Mouse (Mus musculus) hindbrain, embryonic 16.5 days (tissue): ENCODE results near the gene Isoc2a. TPM values are rescaled to one million over a fixed set of nuclear protein-coding genes. Genes with fewer than 3 reads are reported as not detected.
A peak's percentile ranks its signal among the peaks of the same experiment; 100 is the strongest.

Source experiments
- ATAC-seq: fragments of 200-750 bp; cut with Nextera tagmentation; 2 replicates; pipeline ENCODE4 v1.8.0; 2017; ENCODE audit warnings: moderate TSS enrichment, moderate library complexity
- H3K27ac ChIP-seq: fragments of 300-500 bp; sonication (generic); 2 replicates; pipeline ENCODE4 v1.5.1; 2014; ENCODE audit warnings: low read depth, mild to moderate bottlenecking, control low read depth, low read length, moderate library complexity
- H3K27me3 ChIP-seq: fragments of 300-500 bp; sonication (generic); replicated peaks from 2 replicates; pipeline ENCODE4 v1.6.1; 2014; ENCODE audit warnings: low read length; ENCODE audit not compliant: control insufficient read depth, insufficient read depth
- H3K36me3 ChIP-seq: fragments of 300-500 bp; sonication (generic); 2 replicates; pipeline ENCODE4 v1.6.1; 2014; ENCODE audit warnings: mild to moderate bottlenecking, low read length, moderate library complexity, mixed read lengths; ENCODE audit not compliant: control insufficient read depth, insufficient read depth
- H3K4me1 ChIP-seq: fragments of 300-500 bp; sonication (generic); 2 replicates; pipeline ENCODE4 v1.6.1; 2014; ENCODE audit warnings: low read depth, low read length; ENCODE audit not compliant: control insufficient read depth, insufficient read depth
- H3K4me2 ChIP-seq: fragments of 300-500 bp; sonication (generic); 2 replicates; pipeline ENCODE4 v1.6.1; 2014; ENCODE audit warnings: mild to moderate bottlenecking, low read length, control low read depth, moderate library complexity
- H3K4me3 ChIP-seq: fragments of 300-500 bp; sonication (generic); 2 replicates; pipeline ENCODE4 v1.5.1; 2014; ENCODE audit warnings: mild to moderate bottlenecking, low read length, control low read depth, moderate library complexity
- H3K9ac ChIP-seq: fragments of 300-500 bp; sonication (generic); 2 replicates; pipeline ENCODE4 v1.6.1; 2014; ENCODE audit warnings: low read depth, mild to moderate bottlenecking, control low read depth, low read length, moderate library complexity
- H3K9me3 ChIP-seq: fragments of 300-500 bp; sonication (generic); 2 replicates; pipeline ENCODE4 v1.6.1; 2014; ENCODE audit warnings: mild to moderate bottlenecking, low read length, moderate library complexity; ENCODE audit not compliant: control insufficient read depth
- WGBS: fragments of 180-500 bp; shearing (Covaris S2); extraction: QIAGEN DNeasy Blood & Tissue Kit; methylation state at CpG from one replicate; pipeline ENCODE4 v1.1.7; 2014; 5-methylcytosine and 5-hydroxymethylcytosine counted together
- polyA plus RNA-seq: library from polyadenylated mRNA; unstranded; fragments of >200 nt; fragmentation: Nextera tagmentation; extraction: Ambion mirVana; gene quantifications from 2 replicates; pipeline ENCODE4 v1.2.1, GENCODE M21; 2015

The Isoc2a gene
- polyA plus RNA-seq, 1 experiment from 2014 or later: 0.93 TPM

DNA sequence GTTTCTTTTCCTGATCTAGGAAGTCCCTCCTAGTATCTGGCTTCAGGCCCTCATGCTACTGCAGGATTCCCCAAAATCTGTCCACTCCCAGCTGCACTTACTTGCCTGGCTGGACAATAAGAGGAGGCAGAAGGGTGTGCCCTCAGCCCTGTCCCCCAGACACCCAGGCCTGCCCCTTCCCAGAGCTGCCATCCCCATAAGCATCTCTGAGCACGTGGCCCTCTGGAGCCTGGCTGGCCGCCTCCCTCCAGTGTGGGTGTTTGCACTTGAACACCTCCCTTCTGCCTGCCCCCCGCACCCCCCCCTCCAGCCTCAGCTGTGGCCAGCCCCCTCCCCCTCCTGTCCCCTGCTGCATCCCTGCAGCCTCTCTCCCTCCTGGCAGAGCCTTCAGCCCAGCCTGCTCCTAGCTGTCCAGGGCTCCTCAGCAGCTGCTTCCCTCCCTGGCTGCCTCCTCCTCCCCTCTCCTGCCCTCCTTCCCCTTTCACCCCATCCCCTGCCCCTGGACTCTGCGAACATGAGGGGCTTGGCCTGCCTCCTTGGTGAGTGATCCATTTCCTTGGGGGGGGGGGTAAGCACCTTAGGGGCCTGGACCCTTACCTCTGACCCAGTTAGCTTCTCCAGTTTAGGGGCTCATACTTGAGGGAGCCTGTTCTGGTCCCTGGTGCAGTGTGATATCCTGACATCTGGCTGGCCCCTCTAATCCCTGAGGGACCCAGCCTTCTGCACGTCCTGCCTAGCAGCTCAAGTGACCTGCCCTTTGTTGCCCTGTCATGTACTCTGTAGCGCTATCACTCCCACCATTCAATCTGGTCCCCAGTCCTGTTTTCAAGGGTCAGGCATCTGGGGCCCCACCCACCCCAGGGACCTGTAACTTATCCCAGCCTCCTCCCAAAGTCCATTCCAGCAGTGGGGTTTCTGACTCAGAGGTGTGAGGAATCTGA, 48.8 kb downstream of the Isoc2a start, which contains the start of gene Ssc5d:
Ssc5d (plus strand) TSS at position 345 of the 941 bp plus-strand sequence.
- no peak for ATAC-seq
- Histone ChIP-seq H3K4me3 (no peak within 1 kb of the TSS), H3K36me3 (peaks cover 3% of the 10 kb centered on the region), H3K27ac (peak within 1 kb of the TSS; percentile 94), H3K4me1 (peaks cover 38% of the 10 kb centered on the region), H3K9me3 (no peaks in the 10 kb centered on the region), H3K9ac (peak within 1 kb of the TSS; percentile 38; the same call in 1 of the 2 replicates), H3K4me2 (peak within 1 kb of the TSS; percentile 85), H3K27me3 (no peaks in the 10 kb centered on the region)
- 5% methylated on average over 6 of the region's 6 CpGs for WGBS

DNA sequence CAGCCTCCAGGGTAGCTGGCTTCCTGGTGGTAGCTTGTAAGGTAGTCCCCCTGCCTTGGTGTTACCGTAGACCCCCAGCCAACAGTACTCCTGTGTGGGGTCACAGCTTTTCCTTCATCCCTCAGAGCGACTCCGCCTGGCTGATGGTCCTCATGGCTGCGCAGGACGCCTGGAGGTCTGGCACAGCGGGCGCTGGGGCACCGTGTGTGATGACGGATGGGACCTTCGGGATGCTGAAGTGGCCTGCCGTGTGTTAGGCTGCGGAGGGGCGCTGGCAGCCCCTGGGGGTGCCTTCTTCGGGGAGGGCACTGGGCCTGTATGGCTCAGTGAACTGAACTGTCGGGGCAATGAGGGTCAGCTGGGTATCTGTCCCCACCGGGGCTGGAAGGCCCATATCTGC, 49.9 kb downstream of the Isoc2a start:
- H3K27ac ChIP-seq: no peak overlapping the region
- no peak for ATAC-seq
- peaks cover 30% of the 10 kb centered on the region for H3K4me1 ChIP-seq
- H3K27me3 ChIP-seq: no peaks in the 10 kb centered on the region
- no peaks in the 10 kb centered on the region for H3K36me3 ChIP-seq
- H3K4me2 ChIP-seq: no peak overlapping the region
- H3K9ac ChIP-seq: no peak overlapping the region
- 58% methylated on average over 16 of the region's 16 CpGs for WGBS
- no peak overlapping the region for H3K4me3 ChIP-seq
- no peaks in the 10 kb centered on the region for H3K9me3 ChIP-seq

DNA sequence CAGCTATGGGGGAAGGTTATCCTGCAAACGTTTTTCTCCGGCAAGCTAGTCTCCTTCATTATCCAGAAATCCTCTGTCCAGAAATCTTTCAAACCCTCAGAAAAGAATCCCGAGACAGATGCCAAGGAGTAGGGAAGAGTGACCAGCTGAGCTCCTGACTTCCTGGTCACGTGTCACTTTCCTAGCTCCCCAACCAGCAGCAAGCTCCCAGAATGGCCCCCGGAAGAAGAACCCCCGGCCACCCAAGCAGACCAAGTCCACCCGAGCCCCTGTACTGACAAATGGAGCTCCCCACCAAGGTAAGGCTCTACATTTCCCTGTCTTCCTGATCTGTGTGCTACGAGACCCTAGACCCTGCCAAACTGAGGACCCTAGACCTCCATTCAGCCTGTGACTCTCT, 50.8 kb downstream of the Isoc2a start:
- no peak for ATAC-seq
- Histone ChIP-seq H3K9me3 (no peaks in the 10 kb centered on the region), H3K9ac (no peak overlapping the region), H3K27me3 (no peaks in the 10 kb centered on the region), H3K4me2 (no peak overlapping the region), H3K4me3 (no peak overlapping the region), H3K4me1 (peaks cover 25% of the 10 kb centered on the region), H3K27ac (no peak overlapping the region), H3K36me3 (no peaks in the 10 kb centered on the region)
- WGBS: 69% methylated on average over 8 of the region's 8 CpGs

DNA sequence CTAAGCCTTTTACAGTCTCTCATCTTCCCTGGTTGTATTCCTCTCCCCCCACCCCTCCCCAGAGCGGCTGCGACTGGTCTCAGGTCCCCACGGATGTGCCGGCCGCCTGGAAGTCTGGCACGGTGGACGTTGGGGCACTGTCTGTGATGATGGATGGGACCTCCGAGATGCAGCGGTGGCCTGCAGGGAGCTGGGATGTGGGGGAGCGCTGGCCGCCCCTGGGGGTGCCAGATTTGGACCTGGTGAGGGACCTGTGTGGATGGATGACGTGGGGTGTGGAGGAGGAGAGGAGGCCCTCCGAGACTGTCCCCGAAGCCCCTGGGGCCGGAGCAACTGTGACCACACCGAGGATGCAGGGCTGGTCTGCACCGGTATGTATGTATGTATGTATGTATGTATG, 51.4 kb downstream of the Isoc2a start:
- Histone ChIP-seq H3K9ac (peak overlapping the region; percentile 27; the same call in 1 of the 2 replicates), H3K4me2 (no peak overlapping the region), H3K36me3 (no peaks in the 10 kb centered on the region), H3K27me3 (no peaks in the 10 kb centered on the region), H3K9me3 (no peaks in the 10 kb centered on the region), H3K4me1 (peaks cover 24% of the 10 kb centered on the region), H3K4me3 (no peak overlapping the region), H3K27ac (no peak overlapping the region)
- WGBS: 71% methylated on average over 17 of the region's 17 CpGs
- no peak for ATAC-seq

DNA sequence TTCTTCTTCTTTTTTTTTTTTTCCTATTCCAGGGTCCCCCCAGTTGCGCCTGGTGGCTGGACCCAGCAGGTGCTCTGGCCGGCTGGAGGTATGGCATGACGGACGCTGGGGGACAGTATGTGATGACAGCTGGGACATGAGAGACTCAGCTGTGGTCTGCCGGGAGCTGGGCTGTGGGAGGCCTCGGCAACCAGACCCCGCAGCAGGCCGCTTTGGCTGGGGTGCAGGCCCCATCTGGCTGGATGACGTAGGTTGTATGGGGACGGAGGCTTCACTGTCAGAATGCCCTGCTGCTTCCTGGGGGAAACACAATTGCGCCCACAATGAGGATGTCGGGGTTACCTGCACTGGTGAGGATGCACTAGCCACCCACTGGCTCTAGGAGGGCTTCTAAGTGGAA, 56.1 kb downstream of the Isoc2a start:
- Histone ChIP-seq H3K27me3 (no peaks in the 10 kb centered on the region), H3K9ac (no peak overlapping the region), H3K4me1 (no peaks in the 10 kb centered on the region), H3K4me2 (no peak overlapping the region), H3K9me3 (no peaks in the 10 kb centered on the region), H3K36me3 (no peaks in the 10 kb centered on the region), H3K27ac (no peak overlapping the region), H3K4me3 (no peak overlapping the region)
- WGBS: 63% methylated on average over 12 of the region's 12 CpGs
- ATAC-seq: no peak

GRCm38 (mm10) chr7:4934160-4934914, 57.4 kb downstream of the Isoc2a start:
- H3K4me1 ChIP-seq: no peaks in the 10 kb centered on the region
- no peak overlapping the region for H3K4me2 ChIP-seq
- no peak overlapping the region for H3K27ac ChIP-seq
- 76% methylated on average over 4 of the region's 4 CpGs for WGBS
- ATAC-seq: no peak
- no peaks in the 10 kb centered on the region for H3K27me3 ChIP-seq
- no peaks in the 10 kb centered on the region for H3K9me3 ChIP-seq
- no peaks in the 10 kb centered on the region for H3K36me3 ChIP-seq
- H3K4me3 ChIP-seq: no peak overlapping the region
- H3K9ac ChIP-seq: no peak overlapping the region

DNA sequence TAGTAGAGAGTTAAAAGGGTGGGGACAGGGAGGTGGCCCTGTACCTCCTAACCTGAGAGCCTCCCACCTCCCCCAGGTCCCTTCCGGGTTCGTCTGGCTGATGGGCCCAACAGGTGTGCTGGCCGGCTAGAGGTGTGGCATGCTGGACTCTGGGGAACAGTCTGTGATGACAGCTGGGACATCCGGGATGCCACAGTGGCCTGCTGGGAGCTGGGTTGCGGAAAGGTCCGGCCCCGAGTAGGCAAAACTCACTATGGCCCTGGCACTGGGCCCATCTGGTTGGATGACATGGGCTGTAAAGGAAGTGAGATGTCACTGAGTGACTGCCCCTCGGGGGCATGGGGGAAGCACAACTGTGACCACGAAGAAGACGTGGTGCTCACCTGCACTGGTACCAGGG, 59.9 kb downstream of the Isoc2a start:
- Histone ChIP-seq H3K9ac (no peak overlapping the region), H3K4me1 (no peaks in the 10 kb centered on the region), H3K27ac (no peak overlapping the region), H3K4me2 (no peak overlapping the region), H3K4me3 (no peak overlapping the region), H3K9me3 (no peaks in the 10 kb centered on the region), H3K27me3 (no peaks in the 10 kb centered on the region), H3K36me3 (no peaks in the 10 kb centered on the region)
- no peak for ATAC-seq
- WGBS: 76% methylated on average over 10 of the region's 10 CpGs

DNA sequence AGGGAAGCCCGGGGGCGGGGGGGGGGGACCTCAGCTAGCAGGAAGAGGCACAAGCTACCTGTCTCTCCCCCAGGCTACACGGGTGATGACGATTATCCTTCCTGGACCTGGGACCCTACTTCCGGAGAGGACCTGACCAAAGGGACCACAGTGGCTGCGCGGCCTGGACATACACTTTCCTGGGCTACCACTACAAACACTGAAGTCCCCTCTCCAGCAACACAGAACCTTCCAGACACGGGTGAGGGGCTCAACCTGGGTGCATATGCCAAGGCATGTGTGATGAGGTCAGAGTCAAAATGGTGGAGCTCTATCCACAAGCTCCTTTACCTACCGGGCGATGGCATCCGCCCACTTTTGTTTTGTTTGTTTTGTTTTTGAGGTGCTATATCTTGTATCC, 60.4 kb downstream of the Isoc2a start:
- H3K9me3 ChIP-seq: no peaks in the 10 kb centered on the region
- no peak overlapping the region for H3K4me2 ChIP-seq
- no peaks in the 10 kb centered on the region for H3K4me1 ChIP-seq
- no peak for ATAC-seq
- WGBS: 82% methylated on average over 8 of the region's 11 CpGs
- no peak overlapping the region for H3K27ac ChIP-seq
- H3K27me3 ChIP-seq: no peaks in the 10 kb centered on the region
- H3K9ac ChIP-seq: no peak overlapping the region
- H3K4me3 ChIP-seq: no peak overlapping the region
- H3K36me3 ChIP-seq: no peaks in the 10 kb centered on the region

GRCm38 (mm10) chr7:4938456-4938855, 61.5 kb downstream of the Isoc2a start:
- H3K9ac ChIP-seq: no peak overlapping the region
- no peaks in the 10 kb centered on the region for H3K27me3 ChIP-seq
- H3K9me3 ChIP-seq: no peaks in the 10 kb centered on the region
- H3K4me1 ChIP-seq: no peaks in the 10 kb centered on the region; the same call in 1 of the 2 replicates
- H3K27ac ChIP-seq: no peak overlapping the region
- H3K4me3 ChIP-seq: no peak overlapping the region
- H3K4me2 ChIP-seq: no peak overlapping the region
- 34% methylated on average over 2 of the region's 2 CpGs for WGBS
- no peak for ATAC-seq
- H3K36me3 ChIP-seq: no peaks in the 10 kb centered on the region
